Mouse (Mus musculus) bone marrow macrophage, adult 2 months (primary cell): ENCODE measurements around the gene Nusap1.

ENCODE experiments used
- CTCF ChIP-seq: IDR thresholded peaks from 2 replicates; pipeline ENCODE4 v1.5.1; 2012; ENCODE audit warnings: low read depth, mild to moderate bottlenecking, low read length, moderate library complexity
- POLR2A ChIP-seq: IDR thresholded peaks from 2 replicates; pipeline ENCODE4 v1.6.1; 2012; ENCODE audit warnings: mild to moderate bottlenecking, low read depth, low read length, borderline replicate concordance

GRCm38 (mm10) chr2:119607023-119607422 lies 11.1 kb upstream of the Nusap1 start:
- TF ChIP-seq POLR2A = no peak
- TF ChIP-seq CTCF = no peak
